Mouse (Mus musculus) c-Kit-positive CD71-positive TER-119-negative erythroid progenitor cells, embryonic 14.5 days (primary cell): ENCODE measurements at regions not wholly inside any gene's neighbourhood (a gene's known extent, or its start where the extent isn't known, plus 50 kb on each side); places are given as distances from the start of the nearest gene placed in this dataset.

Experiments
- DNase-seq: peaks from one replicate; pipeline ENCODE4 v3.0.0-alpha.2; 2013; ENCODE audit warnings: low read depth

DNA sequence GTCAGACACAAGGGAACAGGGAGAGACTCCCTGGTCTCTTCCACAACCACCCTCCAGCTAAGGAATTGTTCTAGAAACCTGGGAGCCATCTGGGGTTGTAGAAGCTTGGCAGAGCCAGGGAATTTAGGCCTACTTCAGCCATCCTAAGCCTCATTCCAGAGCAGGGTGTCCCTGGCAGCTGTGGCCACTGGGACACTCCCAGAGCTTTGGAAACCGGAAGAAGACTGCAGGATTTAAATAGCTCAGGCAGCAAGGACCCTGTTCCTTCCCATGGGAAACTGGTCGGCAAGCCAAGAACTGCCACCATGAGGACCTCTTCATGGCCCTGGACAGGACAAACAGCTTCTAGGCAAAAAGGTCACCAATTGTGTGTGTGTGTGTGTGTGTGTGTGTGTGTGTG, 239.9 kb downstream of the Bcor start:
- no peak for DNase-seq

DNA sequence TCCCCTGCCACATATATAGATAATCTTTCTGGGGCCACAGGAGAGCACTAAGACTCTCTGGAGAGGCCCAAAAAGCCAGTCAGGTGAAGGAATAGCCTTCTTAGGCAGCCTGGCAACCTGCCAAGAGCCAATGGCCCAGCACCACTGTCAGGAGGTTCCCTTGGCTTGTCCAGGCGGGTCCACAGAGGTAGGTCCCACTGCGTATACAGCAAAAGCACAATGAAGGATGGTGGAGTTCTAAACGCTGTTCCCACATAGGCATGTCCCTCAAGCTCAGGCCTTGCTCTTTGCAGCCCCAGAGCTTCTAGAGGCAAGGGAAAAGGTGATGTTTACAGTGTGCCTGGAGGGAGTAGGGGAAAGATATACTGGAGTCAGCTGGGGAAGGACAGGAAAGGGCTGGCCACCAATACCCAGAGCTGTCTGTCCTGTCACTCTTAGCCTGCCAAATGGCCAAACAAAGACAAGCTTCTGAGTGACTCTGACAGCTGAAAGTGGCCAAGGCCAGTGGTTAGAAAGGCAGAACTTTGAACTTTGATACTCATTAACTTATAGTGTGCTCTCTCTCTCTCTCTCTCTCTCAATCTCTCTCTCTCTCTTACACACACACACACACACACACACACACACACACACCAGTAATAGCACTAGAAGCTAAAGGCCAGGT, 235.4 kb downstream of the Bcor start:
- DNase-seq, result no peak

GRCm38 (mm10) chrX:11926868-11927535, 233.2 kb downstream of the Bcor start:
- DNase-seq, result no peak

DNA sequence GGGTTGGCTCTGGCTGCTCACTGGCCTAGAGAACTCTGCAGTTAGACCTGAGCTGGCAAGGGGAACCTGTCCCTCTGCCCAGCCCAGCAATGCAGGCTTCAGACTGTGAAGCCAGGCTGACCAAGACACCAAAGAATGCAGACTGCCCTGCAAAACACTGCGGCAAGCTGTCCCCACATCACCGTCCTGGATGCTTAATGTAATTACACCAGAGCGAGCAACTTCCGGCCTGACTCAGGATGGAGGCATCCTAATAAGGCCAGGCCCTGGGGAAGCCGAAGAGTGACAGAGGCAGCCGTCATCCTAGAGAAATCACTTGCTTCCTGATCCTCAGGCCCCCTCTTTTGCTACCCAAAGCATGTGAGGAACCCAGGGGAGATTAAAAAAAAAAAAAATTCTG, 230.7 kb downstream of the Bcor start:
- DNase-seq, result no peak

- DNase-seq, result no peak
These were observed 228.7 kb downstream of the Bcor start for GRCm38 (mm10) chrX:11931432-11931831.

GRCm38 (mm10) chrX:11935337-11935736, 224.8 kb downstream of the Bcor start:
- DNase-seq, result no peak

GRCm38 (mm10) chrX:11940246-11940645, 219.9 kb downstream of the Bcor start:
- DNase-seq, result no peak

- no peak for DNase-seq
These were observed 216.8 kb downstream of the Bcor start for GRCm38 (mm10) chrX:11943367-11943766.

DNA sequence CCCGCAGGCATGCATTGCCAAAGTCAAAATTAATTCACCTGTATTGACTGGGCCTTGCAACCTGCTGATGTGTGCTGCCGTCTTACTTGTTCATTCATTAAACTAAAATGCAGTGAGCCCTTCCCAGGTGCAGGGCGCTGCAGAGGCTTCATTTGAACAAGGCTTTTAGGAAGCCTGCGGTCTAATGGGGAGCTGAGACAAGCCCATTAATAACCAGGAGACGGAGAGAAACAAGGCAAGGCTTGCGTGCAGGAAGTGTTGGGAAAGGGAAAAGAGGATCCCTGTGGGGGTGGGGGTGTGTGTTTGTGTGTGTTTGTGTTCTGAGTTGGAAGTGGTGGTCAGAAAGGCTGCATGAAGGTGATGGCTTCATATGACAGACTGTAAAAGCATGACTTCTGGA, 215.6 kb downstream of the Bcor start:
- no peak for DNase-seq

GRCm38 (mm10) chrX:11945280-11945679, 214.9 kb downstream of the Bcor start:
- DNase-seq, result no peak

- no peak for DNase-seq
These were observed 208.0 kb downstream of the Bcor start for GRCm38 (mm10) chrX:11952193-11952592.

DNA sequence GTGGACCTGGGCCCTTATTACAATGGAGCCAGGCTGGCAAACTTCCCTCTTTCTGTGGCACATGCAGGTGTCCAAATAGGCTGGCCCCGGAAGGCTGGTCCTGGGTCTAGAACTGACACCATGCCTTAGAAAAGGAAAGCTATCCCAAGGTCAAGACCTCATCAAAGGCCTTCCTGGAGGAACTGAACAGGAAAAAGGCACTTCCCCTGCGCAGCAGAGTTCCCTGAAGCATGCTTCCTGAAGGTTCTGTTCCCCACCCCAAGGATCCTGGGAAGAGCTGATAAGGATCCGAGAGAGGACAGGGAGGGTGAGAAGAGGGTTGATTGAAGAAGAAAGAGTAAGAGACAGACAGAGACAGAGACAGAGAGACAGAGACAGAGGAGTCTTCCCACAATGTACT, 204.0 kb downstream of the Bcor start:
- no peak for DNase-seq

DNA sequence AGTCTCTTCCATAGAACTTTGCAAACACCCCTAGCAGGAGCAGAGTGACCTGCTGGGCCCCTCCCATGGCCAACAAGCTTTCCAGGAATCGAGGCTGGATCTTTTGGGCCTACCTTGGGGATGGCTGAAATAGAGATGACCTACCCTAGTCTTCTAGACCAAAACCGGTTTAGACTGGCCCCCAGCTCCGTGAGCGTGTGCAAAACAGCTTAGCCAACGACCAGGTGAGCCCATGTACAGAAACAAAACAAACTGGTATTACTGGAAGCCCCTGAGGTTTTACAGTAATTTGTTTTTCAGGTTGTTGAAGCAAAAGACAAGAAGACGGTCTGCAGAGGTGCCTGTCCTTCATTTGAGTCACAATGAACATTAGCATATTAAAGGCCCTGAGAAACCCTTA, 203.1 kb downstream of the Bcor start:
- no peak for DNase-seq

DNA sequence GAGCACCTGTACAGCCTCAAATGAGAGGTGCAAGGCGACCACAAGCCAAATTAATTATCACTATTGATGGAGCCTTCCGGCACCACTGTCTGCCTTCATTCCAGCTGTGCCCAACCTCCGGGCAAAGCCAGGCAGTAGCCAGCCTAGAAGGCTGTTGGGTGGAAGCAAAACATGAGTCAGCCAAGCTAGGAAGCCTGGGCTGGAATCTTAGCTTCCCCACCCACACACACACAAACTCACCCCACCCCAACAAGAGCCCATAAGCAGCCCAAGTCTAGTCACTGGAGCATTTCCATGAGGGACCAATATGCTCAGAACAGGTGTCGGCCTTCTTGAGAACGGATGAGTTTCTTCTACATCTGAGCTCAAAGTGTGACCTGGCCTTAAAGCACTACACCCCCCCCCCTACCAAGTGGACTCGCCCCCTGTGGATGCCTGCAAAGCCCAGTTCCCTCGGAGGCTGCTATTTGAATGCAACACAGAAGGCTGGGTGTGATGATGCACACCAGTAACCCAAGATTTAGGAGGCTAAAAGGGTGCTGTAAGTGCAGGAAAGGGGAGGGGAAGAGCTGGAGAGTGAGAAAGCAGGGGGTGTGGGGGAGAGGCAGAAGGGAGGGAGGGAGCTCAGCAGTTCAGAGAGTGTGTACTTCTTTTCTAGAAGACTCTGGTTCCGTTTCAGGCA, 200.1 kb downstream of the Bcor start:
- DNase-seq, result no peak

- no peak for DNase-seq
These were observed 198.8 kb downstream of the Bcor start for GRCm38 (mm10) chrX:11961350-11961749.

DNA sequence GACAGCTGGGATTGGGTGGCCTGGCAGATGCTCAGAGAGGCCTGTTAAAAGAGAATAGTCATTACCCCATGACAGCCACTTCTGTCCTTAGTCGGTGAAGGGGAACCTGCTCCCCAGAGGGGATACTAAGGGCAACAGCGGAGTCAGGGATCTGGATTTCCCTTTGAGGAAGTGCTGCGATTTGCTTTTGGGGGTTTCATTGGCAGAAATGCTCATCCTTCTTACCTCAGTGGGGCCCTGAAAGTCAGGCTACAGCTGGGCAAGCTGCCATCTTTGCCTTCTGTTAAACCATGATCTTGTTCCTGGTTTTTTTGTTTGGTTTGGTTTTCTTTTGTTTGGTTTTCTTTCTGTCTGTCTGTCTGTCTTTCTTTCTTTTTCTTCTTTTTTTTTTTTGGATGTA, 195.7 kb downstream of the Bcor start:
- DNase-seq, result no peak

- DNase-seq, result no peak
These were observed 181.5 kb downstream of the Bcor start for GRCm38 (mm10) chrX:11978679-11979078.

DNA sequence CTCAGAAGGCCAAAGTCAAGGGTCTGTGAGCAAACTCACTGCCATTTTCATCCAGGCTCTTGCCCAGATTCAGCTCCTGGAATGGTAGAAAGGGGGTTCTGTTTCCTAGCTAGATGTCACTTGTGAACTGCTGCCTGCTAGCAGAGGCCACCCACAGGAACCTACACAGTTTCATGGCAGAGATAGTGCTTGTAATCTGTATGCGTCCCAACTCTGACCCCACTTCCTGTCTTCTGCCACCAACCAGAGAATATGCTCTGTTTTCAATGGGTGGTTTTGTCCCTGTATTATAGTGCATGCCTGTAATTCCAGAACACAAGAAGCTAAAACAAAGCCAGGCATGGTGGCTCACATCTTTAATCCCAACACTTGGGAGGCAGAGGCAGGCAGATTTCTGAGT, 176.9 kb downstream of the Bcor start:
- DNase-seq, result no peak
